Mouse (Mus musculus): ENCODE measurements around the gene Slc16a14.

DNA sequence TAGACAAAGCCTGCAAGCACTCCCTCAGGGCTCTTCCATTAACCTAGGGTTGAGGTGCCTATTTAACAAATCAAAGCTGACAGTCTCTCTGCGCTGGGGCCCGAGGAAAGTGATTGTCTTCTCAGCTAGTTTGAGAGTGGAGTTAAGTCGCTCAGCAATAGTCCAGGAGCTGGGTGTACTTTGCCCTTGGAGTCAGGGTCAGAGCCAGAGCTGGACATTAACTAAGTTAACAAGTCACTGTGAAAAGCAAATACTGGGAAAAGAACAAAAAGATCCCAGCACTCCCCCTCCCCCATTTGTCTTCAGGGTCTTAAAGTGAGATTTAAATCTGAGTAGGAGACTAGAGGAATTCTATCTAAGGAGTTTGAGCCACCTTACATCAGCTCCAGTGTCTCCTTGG, 62.8 kb downstream of the Slc16a14 start:
- TF ChIP-seq CTCF (conservative IDR thresholded peaks at IDR 0.05; ENCODE audit: low read length) (no peak), NANOG (IDR thresholded peaks at IDR 0.05; ENCODE audit: borderline replicate concordance, low read length) (peak; percentile 79; the same call in 1 of the 2 replicates), POU5F1 (IDR thresholded peaks at IDR 0.05; ENCODE audit: borderline replicate concordance, low read length) (no peak)
